Mouse (Mus musculus) embryonic facial prominence, embryonic 10.5 days (tissue): Measurements from ENCODE around the gene Ecpas. TPM values are rescaled to one million over a fixed set of nuclear protein-coding genes. Genes with fewer than 3 reads are reported as not detected.

Source experiments
- DNase-seq: peaks from one replicate; pipeline ENCODE4 v3.0.0-alpha.2; 2017; ENCODE audit warnings: low spot score
- H3K27ac ChIP-seq: fragments of 300-500 bp; sonication (generic); replicated peaks from 2 replicates; pipeline ENCODE4 v1.5.1; 2016; ENCODE audit warnings: mild to moderate bottlenecking
- H3K27me3 ChIP-seq: fragments of 300-500 bp; sonication (generic); replicated peaks from 2 replicates; pipeline ENCODE4 v1.6.1; 2016; ENCODE audit warnings: low read depth, mild to moderate bottlenecking; ENCODE audit not compliant: poor library complexity, severe bottlenecking
- H3K36me3 ChIP-seq: fragments of 300-500 bp; sonication (generic); replicated peaks from 2 replicates; pipeline ENCODE4 v1.6.1; 2016; ENCODE audit warnings: mild to moderate bottlenecking, moderate library complexity
- H3K4me1 ChIP-seq: fragments of 300-500 bp; sonication (generic); 2 replicates; pipeline ENCODE4 v1.6.1; 2016
- H3K4me3 ChIP-seq: fragments of 300-500 bp; sonication (generic); 2 replicates; pipeline ENCODE4 v1.5.1; 2016; ENCODE audit warnings: mild to moderate bottlenecking, moderate library complexity
- H3K9me3 ChIP-seq: fragments of 300-500 bp; sonication (generic); 2 replicates; pipeline ENCODE4 v1.6.1; 2016; ENCODE audit warnings: mild to moderate bottlenecking
- WGBS: fragments of 180-500 bp; shearing (Covaris S2); methylation state at CpG from one replicate; pipeline ENCODE4 v1.1.7; 2016; 5-methylcytosine and 5-hydroxymethylcytosine counted together
- polyA plus RNA-seq: library from polyadenylated mRNA; unstranded; fragments of >200 nt; fragmentation: Nextera tagmentation; extraction: Ambion mirVana; gene quantifications from 2 replicates; pipeline ENCODE4 v1.2.1, GENCODE M21; 2016

The Ecpas gene
- polyA plus RNA-seq, result 33.7 and 33.9 TPM in 2 replicates

- peaks cover 26% of the 10 kb centered on the region for H3K4me1 ChIP-seq
- WGBS, result 3% methylated on average over 43 of the region's 43 CpGs
- H3K4me3 ChIP-seq, result peak within 1 kb of the TSS; percentile 97
- H3K27me3 ChIP-seq, result no peaks in the 10 kb centered on the region
- H3K9me3 ChIP-seq, result no peaks in the 10 kb centered on the region
- H3K27ac ChIP-seq, result peak within 1 kb of the TSS; percentile 98
- H3K36me3 ChIP-seq, result no peaks in the 10 kb centered on the region
- peak; percentile 88 for DNase-seq
Measured at GRCm38 (mm10) chr4:58912629-58913335, at the start of gene Ecpas. TSS of gene Ecpas (minus strand) at chr4:58912749.

- 94% methylated on average over 15 of the region's 15 CpGs for WGBS
- no peak for DNase-seq
Measured at GRCm38 (mm10) chr4:58961719-58962118, 49.2 kb upstream of the Ecpas start.

GRCm38 (mm10) chr4:58952630-58953029, 40.1 kb upstream of the Ecpas start:
- Histone ChIP-seq H3K27me3 (no peaks in the 10 kb centered on the region), H3K4me1 (no peaks in the 10 kb centered on the region), H3K36me3 (peaks cover 14% of the 10 kb centered on the region), H3K27ac (no peak overlapping the region), H3K4me3 (no peak overlapping the region), H3K9me3 (no peaks in the 10 kb centered on the region)
- DNase-seq, result no peak
- 91% methylated on average over 11 of the region's 11 CpGs for WGBS

More at GRCm38 (mm10) chr4:58961719-58962118, 49.2 kb upstream of the Ecpas start:
- H3K27me3 ChIP-seq, result no peaks in the 10 kb centered on the region
- no peaks in the 10 kb centered on the region for H3K4me1 ChIP-seq
- no peak overlapping the region for H3K27ac ChIP-seq
- H3K4me3 ChIP-seq, result no peak overlapping the region
- H3K36me3 ChIP-seq, result peaks cover 10% of the 10 kb centered on the region
- no peaks in the 10 kb centered on the region for H3K9me3 ChIP-seq

- 88% methylated on average over 4 of the region's 4 CpGs for WGBS
- no peak for DNase-seq
- Histone ChIP-seq H3K9me3 (no peaks in the 10 kb centered on the region), H3K27ac (no peak overlapping the region), H3K27me3 (peaks cover 14% of the 10 kb centered on the region), H3K36me3 (no peaks in the 10 kb centered on the region), H3K4me3 (no peak overlapping the region), H3K4me1 (peaks cover 10% of the 10 kb centered on the region)
Measured at GRCm38 (mm10) chr4:58948391-58948790, 35.8 kb upstream of the Ecpas start.

- Histone ChIP-seq H3K27me3 (peaks cover 14% of the 10 kb centered on the region), H3K9me3 (no peaks in the 10 kb centered on the region), H3K4me3 (peak overlapping the region; percentile 71), H3K27ac (no peak overlapping the region), H3K4me1 (peaks cover 15% of the 10 kb centered on the region), H3K36me3 (no peaks in the 10 kb centered on the region)
- WGBS, result 72% methylated on average over 5 of the region's 5 CpGs
- no peak for DNase-seq
Measured at GRCm38 (mm10) chr4:58944695-58945094, 32.1 kb upstream of the Ecpas start.

GRCm38 (mm10) chr4:58944206-58944553, 31.6 kb upstream of the Ecpas start:
- H3K4me1 ChIP-seq, result peaks cover 15% of the 10 kb centered on the region
- no peaks in the 10 kb centered on the region for H3K36me3 ChIP-seq
- peaks cover 14% of the 10 kb centered on the region for H3K27me3 ChIP-seq
- no peak overlapping the region for H3K27ac ChIP-seq
- H3K9me3 ChIP-seq, result no peaks in the 10 kb centered on the region
- peak overlapping the region; percentile 71 for H3K4me3 ChIP-seq
- no peak for DNase-seq
- 23% methylated on average over 6 of the region's 6 CpGs for WGBS

GRCm38 (mm10) chr4:58943420-58944205, 31.1 kb upstream of the Ecpas start, which contains the start of gene Zkscan16:
TSS of gene Zkscan16 (plus strand) at chr4:58943628.
- peak within 1 kb of the TSS; percentile 71 for H3K4me3 ChIP-seq
- peak; percentile 94 for DNase-seq
- H3K27me3 ChIP-seq, result peaks cover 14% of the 10 kb centered on the region
- H3K9me3 ChIP-seq, result no peaks in the 10 kb centered on the region
- peaks cover 15% of the 10 kb centered on the region for H3K4me1 ChIP-seq
- peak within 1 kb of the TSS; percentile 79 for H3K27ac ChIP-seq
- WGBS, result 1% methylated on average over 50 of the region's 50 CpGs
- no peaks in the 10 kb centered on the region for H3K36me3 ChIP-seq

- DNase-seq, result no peak
- Histone ChIP-seq H3K27me3 (peaks cover 14% of the 10 kb centered on the region), H3K4me3 (peak overlapping the region; percentile 71), H3K9me3 (no peaks in the 10 kb centered on the region), H3K4me1 (peaks cover 15% of the 10 kb centered on the region), H3K36me3 (no peaks in the 10 kb centered on the region), H3K27ac (peak overlapping the region; percentile 79)
- WGBS, result 80% methylated on average over 4 of the region's 4 CpGs
Measured at GRCm38 (mm10) chr4:58942942-58943341, 30.4 kb upstream of the Ecpas start.

- no peak overlapping the region for H3K27ac ChIP-seq
- H3K4me1 ChIP-seq, result peaks cover 15% of the 10 kb centered on the region
- peaks cover 14% of the 10 kb centered on the region for H3K27me3 ChIP-seq
- H3K4me3 ChIP-seq, result no peak overlapping the region
- no peaks in the 10 kb centered on the region for H3K9me3 ChIP-seq
- no peaks in the 10 kb centered on the region for H3K36me3 ChIP-seq
- no peak for DNase-seq
Measured at GRCm38 (mm10) chr4:58941638-58942037, 29.1 kb upstream of the Ecpas start.

- no peak for DNase-seq
- Histone ChIP-seq H3K4me3 (no peak overlapping the region), H3K4me1 (peaks cover 5% of the 10 kb centered on the region), H3K9me3 (no peaks in the 10 kb centered on the region), H3K27ac (no peak overlapping the region), H3K36me3 (no peaks in the 10 kb centered on the region), H3K27me3 (no peaks in the 10 kb centered on the region)
- 73% methylated on average over 3 of the region's 3 CpGs for WGBS
Measured at GRCm38 (mm10) chr4:58935846-58936245, 23.3 kb upstream of the Ecpas start.

GRCm38 (mm10) chr4:58934746-58935476, 22.4 kb upstream of the Ecpas start:
- no peak overlapping the region for H3K27ac ChIP-seq
- 54% methylated on average over 15 of the region's 15 CpGs for WGBS
- no peak overlapping the region for H3K4me3 ChIP-seq
- DNase-seq, result peak; percentile 35
- H3K36me3 ChIP-seq, result no peaks in the 10 kb centered on the region
- peaks cover 5% of the 10 kb centered on the region for H3K4me1 ChIP-seq
- no peaks in the 10 kb centered on the region for H3K9me3 ChIP-seq
- no peaks in the 10 kb centered on the region for H3K27me3 ChIP-seq

GRCm38 (mm10) chr4:58934308-58934707, 21.8 kb upstream of the Ecpas start:
- Histone ChIP-seq H3K27me3 (no peaks in the 10 kb centered on the region), H3K27ac (no peak overlapping the region), H3K4me1 (peaks cover 5% of the 10 kb centered on the region), H3K4me3 (no peak overlapping the region), H3K9me3 (no peaks in the 10 kb centered on the region), H3K36me3 (no peaks in the 10 kb centered on the region)
- WGBS, result 83% methylated on average over 4 of the region's 4 CpGs
- no peak for DNase-seq
